Mouse (Mus musculus) gastrocnemius, adult 2 months (tissue): Measurements from ENCODE around the gene Dmgdh. TPM values are rescaled to one million over a fixed set of nuclear protein-coding genes. Genes with fewer than 3 reads are reported as not detected.

Source experiments
- DNase-seq: peaks from one replicate; pipeline ENCODE4 v3.0.0; 2022
- H3K27ac ChIP-seq: fragments of 200-600 bp; 2 replicates; pipeline ENCODE4 v1.8.1; 2022; ENCODE audit warnings: mild to moderate bottlenecking
- H3K4me3 ChIP-seq: fragments of 200-600 bp; 2 replicates; pipeline ENCODE4 v1.8.1; 2022; ENCODE audit warnings: mild to moderate bottlenecking, moderate library complexity
- CTCF ChIP-seq: fragments of 200-600 bp; IDR thresholded peaks from 2 replicates; pipeline ENCODE4 v1.8.1; 2022; ENCODE audit warnings: antibody characterized with exemption, mild to moderate bottlenecking, moderate library complexity
- intact Hi-C: fragments of 180-260 bp; cut with DNase I; formaldehyde crosslinking; loops from one replicate; pipeline ENCODE4 v1.15.1; 2025
- total RNA-seq, 2 experiments: library from RNA; stranded (reverse); gene quantifications; 2 replicates each; pipeline ENCODE4 v1.2.3; 2021

The Dmgdh gene
- total RNA-seq, 2 experiments from 2014 or later, result not detected

GRCm38 (mm10) chr13:93673296-93673695 lies 937 bp upstream of the Dmgdh start:
- DNase-seq, result no peak
- no peak for TF ChIP-seq CTCF
- intact Hi-C loops, result no loop called here

GRCm38 (mm10) chr13:93676864-93677263 lies 2.6 kb downstream of the Dmgdh start:
- no peak for TF ChIP-seq CTCF
- intact Hi-C loops, result no loop called here
- no peak for DNase-seq
- no peak overlapping the region for H3K4me3 ChIP-seq
- no peak overlapping the region for H3K27ac ChIP-seq

More at GRCm38 (mm10) chr13:93673296-93673695, 937 bp upstream of the Dmgdh start:
- no peak overlapping the region for H3K4me3 ChIP-seq
- no peak overlapping the region for H3K27ac ChIP-seq

DNA sequence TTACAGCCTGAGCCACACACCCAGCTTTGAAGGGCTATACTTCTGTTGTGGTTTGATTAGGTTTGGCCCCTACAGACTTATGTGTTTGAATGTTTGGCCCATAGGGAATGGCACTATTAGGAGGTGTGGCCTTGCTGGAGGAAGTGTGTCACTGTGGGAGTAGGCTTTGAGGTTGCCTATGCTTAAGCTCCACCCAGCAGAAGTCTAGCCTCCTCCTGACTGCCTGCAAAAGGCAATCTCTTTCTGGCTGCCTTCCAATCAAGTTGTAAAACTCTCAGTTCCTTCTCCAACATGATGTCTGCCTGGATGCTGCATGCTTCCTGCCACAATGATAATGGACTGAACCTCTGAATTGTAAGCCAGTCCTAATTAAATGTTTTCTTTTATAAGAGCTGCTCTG lies 9.1 kb downstream of the Dmgdh start:
- Histone ChIP-seq H3K27ac (no peak overlapping the region), H3K4me3 (no peak overlapping the region)
- DNase-seq, result no peak
- intact Hi-C loops, result no loop called here
- TF ChIP-seq CTCF, result no peak

GRCm38 (mm10) chr13:93685226-93685625 lies 11.0 kb downstream of the Dmgdh start:
- intact Hi-C loops, result no loop called here
- Histone ChIP-seq H3K4me3 (no peak overlapping the region), H3K27ac (no peak overlapping the region)
- no peak for DNase-seq
- TF ChIP-seq CTCF, result no peak

- no peak overlapping the region for H3K27ac ChIP-seq
- no peak for TF ChIP-seq CTCF
- no peak overlapping the region for H3K4me3 ChIP-seq
- intact Hi-C loops, result no loop called here
- DNase-seq, result no peak
Observed at GRCm38 (mm10) chr13:93687321-93687720, 13.1 kb downstream of the Dmgdh start.

DNA sequence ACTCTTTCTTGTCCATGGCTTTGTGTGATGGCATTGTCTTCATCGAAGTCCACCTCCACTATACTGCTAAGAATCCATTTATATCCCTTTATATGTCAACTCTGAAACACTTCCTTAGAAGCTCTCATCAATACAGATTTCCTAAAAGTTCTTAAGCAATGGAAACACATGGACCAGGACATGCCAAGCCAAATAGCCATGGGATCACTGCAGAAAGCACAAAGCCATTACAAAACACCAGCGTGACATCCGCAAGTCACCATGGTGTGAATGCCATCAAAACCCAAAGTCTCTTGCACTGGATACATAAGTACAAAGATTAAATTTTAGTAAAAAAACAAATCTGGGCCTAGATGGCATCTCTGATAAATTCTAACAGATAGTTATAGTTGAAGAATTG lies 15.3 kb downstream of the Dmgdh start:
- Histone ChIP-seq H3K27ac (no peak overlapping the region), H3K4me3 (no peak overlapping the region)
- TF ChIP-seq CTCF, result no peak
- DNase-seq, result no peak
- intact Hi-C loops, result no loop called here

DNA sequence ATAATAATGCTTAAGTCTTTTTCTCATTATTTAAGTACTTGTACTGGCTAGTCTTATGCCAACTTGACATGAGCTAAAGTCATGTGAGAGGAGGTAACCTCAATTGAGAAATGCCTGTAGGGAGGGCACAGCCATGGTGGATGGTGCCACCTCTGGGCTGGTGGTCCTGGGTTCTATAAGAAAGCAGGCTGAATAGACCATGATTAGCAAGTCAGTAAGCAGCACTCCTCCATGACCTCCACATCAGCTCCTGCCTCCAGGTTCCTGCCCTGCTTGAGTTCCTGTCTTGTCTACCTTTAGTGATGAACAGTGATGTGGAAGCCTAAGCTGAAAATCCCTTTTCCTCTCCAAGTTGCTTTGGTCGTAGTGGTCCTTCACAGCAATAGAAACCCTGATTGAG lies 16.6 kb downstream of the Dmgdh start:
- Histone ChIP-seq H3K4me3 (no peak overlapping the region), H3K27ac (no peak overlapping the region)
- TF ChIP-seq CTCF, result no peak
- no peak for DNase-seq
- intact Hi-C loops, result no loop called here

- intact Hi-C loops, result no loop called here
- Histone ChIP-seq H3K4me3 (no peak overlapping the region), H3K27ac (no peak overlapping the region)
- TF ChIP-seq CTCF, result no peak
- no peak for DNase-seq
Observed at GRCm38 (mm10) chr13:93698866-93699265, 24.6 kb downstream of the Dmgdh start.

DNA sequence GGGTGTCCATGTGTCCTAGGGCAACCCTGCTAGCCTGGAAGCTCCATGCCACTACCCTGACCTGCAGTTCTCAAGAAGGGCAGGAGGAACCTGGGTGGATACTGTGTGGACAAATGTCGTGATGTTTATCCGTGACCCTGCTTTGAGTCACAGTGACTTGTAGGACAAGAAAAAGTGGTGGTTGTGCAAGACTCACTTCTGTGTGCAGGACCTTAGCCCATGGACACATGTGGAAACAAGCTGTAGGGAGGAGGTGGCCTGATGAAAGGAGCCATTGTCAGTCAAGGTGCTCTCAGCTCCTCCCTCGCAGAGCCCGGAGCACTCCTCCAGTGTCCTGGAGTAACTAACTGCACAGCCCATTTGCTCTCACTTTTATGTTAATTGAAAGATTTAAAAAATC lies 31.5 kb downstream of the Dmgdh start:
- H3K4me3 ChIP-seq, result no peak overlapping the region
- no peak overlapping the region for H3K27ac ChIP-seq
- DNase-seq, result no peak
- TF ChIP-seq CTCF, result no peak
- intact Hi-C loops, result no loop called here

DNA sequence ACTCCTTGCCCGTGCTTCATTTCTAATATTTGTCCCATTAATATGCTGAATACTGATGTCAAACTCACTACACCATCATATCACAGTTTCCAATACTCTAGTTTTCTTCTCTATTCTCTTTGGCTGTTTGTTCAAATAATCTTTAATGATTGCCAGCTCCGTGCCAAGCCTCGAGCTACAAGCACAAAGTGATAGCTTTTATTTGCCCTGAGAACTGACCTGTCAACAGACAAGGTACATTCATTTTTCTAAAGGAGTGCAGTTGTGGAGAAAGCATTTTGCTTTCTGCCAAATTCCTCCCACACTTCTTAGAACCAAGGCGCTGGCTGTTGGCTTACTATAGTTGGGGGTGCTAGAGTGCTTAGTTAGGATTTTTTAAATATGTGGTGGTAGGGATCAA lies 33.0 kb downstream of the Dmgdh start:
- Histone ChIP-seq H3K27ac (no peak overlapping the region), H3K4me3 (no peak overlapping the region)
- TF ChIP-seq CTCF, result no peak
- intact Hi-C loops, result no loop called here
- no peak for DNase-seq

GRCm38 (mm10) chr13:93710325-93710724 lies 36.1 kb downstream of the Dmgdh start:
- intact Hi-C loops, result loop anchor here (10.0 kb wide), 1 partner anchor 616 kb away; no protein-coding TSS in a partner anchor
- no peak for DNase-seq
- TF ChIP-seq CTCF, result no peak
- no peak overlapping the region for H3K27ac ChIP-seq
- H3K4me3 ChIP-seq, result no peak overlapping the region

DNA sequence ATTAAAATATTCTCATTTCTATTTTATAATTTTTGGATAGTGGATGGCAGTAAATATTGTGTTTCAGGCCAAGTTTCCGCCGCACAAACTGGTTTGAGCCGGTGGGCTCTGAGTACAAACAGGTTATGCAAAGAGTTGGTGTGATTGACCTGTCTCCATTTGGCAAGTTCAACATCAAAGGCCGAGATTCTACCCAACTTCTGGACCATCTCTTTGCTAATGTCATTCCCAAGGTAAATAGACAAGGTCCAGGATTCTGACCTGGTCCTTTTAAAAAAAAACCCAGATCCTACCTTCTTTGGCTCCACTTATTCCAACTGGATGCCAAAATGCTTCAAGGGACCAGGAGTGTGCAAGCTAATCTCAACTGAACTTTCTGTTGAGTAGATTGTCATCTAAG lies 37.0 kb downstream of the Dmgdh start:
- H3K27ac ChIP-seq, result no peak overlapping the region
- no peak overlapping the region for H3K4me3 ChIP-seq
- intact Hi-C loops, result loop anchor here (10.0 kb wide), 1 partner anchor 616 kb away; no protein-coding TSS in a partner anchor
- no peak for TF ChIP-seq CTCF
- DNase-seq, result no peak

GRCm38 (mm10) chr13:93712362-93712761 lies 38.1 kb downstream of the Dmgdh start:
- H3K27ac ChIP-seq, result no peak overlapping the region
- intact Hi-C loops, result loop anchor here (10.0 kb wide), 1 partner anchor 618 kb away; no protein-coding TSS in a partner anchor

DNA sequence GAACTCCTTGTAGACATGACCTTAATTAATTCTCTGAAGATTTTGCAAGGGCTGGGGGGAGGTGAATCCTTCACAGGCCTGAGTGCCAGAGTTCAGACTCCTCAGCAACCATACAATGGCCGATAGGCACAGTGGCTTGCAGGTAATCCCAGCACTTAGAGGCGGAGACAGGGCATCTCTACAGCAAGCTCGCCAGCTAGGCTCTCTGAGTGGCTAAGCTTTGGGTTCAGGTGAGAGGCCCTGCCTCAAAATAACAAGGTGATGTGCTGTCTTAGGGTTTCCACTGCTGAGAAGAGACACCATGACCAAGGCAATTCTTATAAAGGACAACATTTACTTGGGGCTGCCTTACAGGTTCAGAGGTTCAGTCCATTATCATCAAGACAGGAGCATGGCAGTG lies 39.6 kb downstream of the Dmgdh start:
- TF ChIP-seq CTCF, result no peak
- DNase-seq, result no peak
- Histone ChIP-seq H3K4me3 (no peak overlapping the region), H3K27ac (no peak overlapping the region)
- intact Hi-C loops, result loop anchor here (10.0 kb wide), 1 partner anchor 619 kb away; no protein-coding TSS in a partner anchor

More at GRCm38 (mm10) chr13:93712362-93712761, 38.1 kb downstream of the Dmgdh start:
- H3K4me3 ChIP-seq, result no peak overlapping the region
- TF ChIP-seq CTCF, result no peak
- DNase-seq, result no peak
